Mouse (Mus musculus) forebrain, embryonic 11.5 days (tissue): Measurements from ENCODE around the gene Gm20388. TPM values are rescaled to one million over a fixed set of nuclear protein-coding genes. Genes with fewer than 3 reads are reported as not detected.

Experiments used
- ATAC-seq: fragments of 200-750 bp; cut with Nextera tagmentation; replicated peaks from 2 replicates; pipeline ENCODE4 v1.8.0; 2017; ENCODE audit warnings: moderate TSS enrichment; ENCODE audit not compliant: low FRiP score
- DNase-seq: peaks from one replicate; pipeline ENCODE4 v3.0.0-alpha.2; 2017; ENCODE audit warnings: low spot score
- H3K27ac ChIP-seq: fragments of 300-500 bp; sonication (generic); 2 replicates; pipeline ENCODE4 v1.5.1; 2014; ENCODE audit warnings: low read depth, low read length
- H3K27me3 ChIP-seq: fragments of 300-500 bp; sonication (generic); 2 replicates; pipeline ENCODE4 v1.6.1; 2014; ENCODE audit warnings: mild to moderate bottlenecking, low read length, mixed read lengths; ENCODE audit not compliant: control insufficient read depth, insufficient read depth
- H3K36me3 ChIP-seq: fragments of 300-500 bp; sonication (generic); 2 replicates; pipeline ENCODE4 v1.6.1; 2014; ENCODE audit warnings: mild to moderate bottlenecking, low read length, moderate library complexity, mixed read lengths; ENCODE audit not compliant: control insufficient read depth, insufficient read depth
- H3K4me1 ChIP-seq: fragments of 300-500 bp; sonication (generic); replicated peaks from 2 replicates; pipeline ENCODE4 v1.6.1; 2014; ENCODE audit warnings: low read length, mixed read lengths; ENCODE audit not compliant: control insufficient read depth, insufficient read depth
- H3K4me2 ChIP-seq: fragments of 300-500 bp; sonication (generic); 2 replicates; pipeline ENCODE4 v1.6.1; 2014; ENCODE audit warnings: low read depth, mild to moderate bottlenecking, low read length, moderate library complexity, mixed read lengths; ENCODE audit not compliant: severe bottlenecking
- H3K4me3 ChIP-seq: fragments of 300-500 bp; sonication (generic); 2 replicates; pipeline ENCODE4 v1.5.1; 2014; ENCODE audit warnings: low read depth, low read length
- H3K9ac ChIP-seq: fragments of 300-500 bp; sonication (generic); 2 replicates; pipeline ENCODE4 v1.6.1; 2014; ENCODE audit warnings: low read length
- H3K9me3 ChIP-seq: fragments of 300-500 bp; sonication (generic); 2 replicates; pipeline ENCODE4 v1.6.1; 2016; ENCODE audit warnings: low read length, mixed read lengths; ENCODE audit not compliant: control insufficient read depth
- WGBS: fragments of 180-500 bp; shearing (Covaris S2); extraction: QIAGEN DNeasy Blood & Tissue Kit; methylation state at CpG from one replicate; pipeline ENCODE4 v1.1.7; 2014; 5-methylcytosine and 5-hydroxymethylcytosine counted together
- polyA plus RNA-seq: library from polyadenylated mRNA; unstranded; fragments of >200 nt; fragmentation: Nextera tagmentation; extraction: Ambion mirVana; gene quantifications from 2 replicates; pipeline ENCODE4 v1.2.1, GENCODE M21; 2014

The Gm20388 gene
- polyA plus RNA-seq, 1 experiment from 2014 or later: not detected

- no peaks in the 10 kb centered on the region for H3K9me3 ChIP-seq
- H3K9ac ChIP-seq: no peak overlapping the region
- ATAC-seq (no peak), DNase-seq (no peak)
- no peaks in the 10 kb centered on the region for H3K27me3 ChIP-seq
- H3K36me3 ChIP-seq: no peaks in the 10 kb centered on the region
- H3K27ac ChIP-seq: no peak overlapping the region
- WGBS: 65% methylated on average over 9 of the region's 9 CpGs
- no peaks in the 10 kb centered on the region for H3K4me1 ChIP-seq
- H3K4me2 ChIP-seq: no peak overlapping the region
- no peak overlapping the region for H3K4me3 ChIP-seq
These were observed 91.7 kb downstream of the Gm20388 start for GRCm38 (mm10) chr8:120002348-120002747.

DNA sequence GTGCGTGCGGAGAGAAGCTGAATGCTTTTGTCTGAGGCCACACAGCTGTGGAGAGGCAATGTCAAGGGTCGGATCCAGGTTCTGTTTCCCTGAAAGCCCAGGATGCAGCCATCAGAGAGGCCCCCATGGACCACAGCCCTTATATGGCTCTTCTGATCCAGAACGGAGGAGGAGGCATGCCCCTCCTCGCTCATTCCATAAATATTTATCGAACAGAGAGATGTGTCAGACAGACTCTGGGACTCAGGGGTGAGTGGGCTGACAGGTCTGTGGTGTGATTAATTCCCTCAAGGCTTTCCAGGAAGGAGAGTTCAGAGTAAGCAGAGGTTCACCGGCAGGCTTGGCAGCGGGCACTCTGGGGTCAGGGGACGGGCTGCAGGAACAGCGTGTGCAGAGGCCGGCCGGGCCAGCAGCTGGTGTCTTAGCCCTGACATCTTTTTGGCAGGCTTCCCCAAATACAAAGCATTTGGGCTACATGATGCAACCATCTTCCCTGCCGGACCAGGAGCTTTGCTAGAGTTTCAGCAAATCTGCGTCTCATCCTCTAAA lies 93.6 kb downstream of the Gm20388 start:
- no peaks in the 10 kb centered on the region for H3K4me1 ChIP-seq
- ATAC-seq (no peak), DNase-seq (no peak)
- H3K36me3 ChIP-seq: no peaks in the 10 kb centered on the region
- WGBS: 70% methylated on average over 14 of the region's 14 CpGs
- no peaks in the 10 kb centered on the region for H3K9me3 ChIP-seq
- H3K4me2 ChIP-seq: no peak overlapping the region
- no peak overlapping the region for H3K9ac ChIP-seq
- H3K27ac ChIP-seq: no peak overlapping the region
- H3K4me3 ChIP-seq: no peak overlapping the region
- no peaks in the 10 kb centered on the region for H3K27me3 ChIP-seq

DNA sequence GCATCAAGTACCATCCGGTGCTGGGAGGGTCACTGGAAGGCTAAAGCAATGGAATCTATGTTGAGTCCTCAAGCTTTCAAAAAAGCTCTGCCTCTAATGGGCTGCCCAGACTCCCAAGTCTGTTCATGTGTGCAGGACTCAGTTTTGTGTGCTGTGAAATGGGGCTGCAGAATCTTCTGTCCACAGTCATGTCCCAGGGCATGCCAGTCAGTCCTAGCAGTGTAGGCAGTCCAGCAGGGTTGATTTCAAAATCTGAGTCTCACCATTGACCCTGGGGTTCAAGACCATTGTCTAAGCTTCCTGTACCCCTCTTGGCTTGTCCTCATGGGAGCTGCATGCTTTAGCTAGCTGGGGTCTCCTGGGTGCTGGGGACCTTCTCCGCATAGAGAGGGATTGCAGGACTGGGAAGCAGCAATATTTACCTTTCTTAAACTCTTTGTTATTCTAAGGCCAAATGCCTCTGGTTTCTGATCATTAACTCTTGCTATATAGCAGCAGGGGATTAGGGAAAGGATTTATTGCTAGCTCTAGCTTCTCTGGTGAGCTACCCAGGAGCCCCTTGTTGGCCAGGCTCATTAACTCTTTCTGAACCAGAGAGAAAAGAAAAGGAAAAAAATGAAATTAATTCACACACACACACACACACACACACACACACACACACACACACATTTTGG lies 94.2 kb downstream of the Gm20388 start:
- Histone ChIP-seq H3K9ac (no peak overlapping the region), H3K4me1 (no peaks in the 10 kb centered on the region), H3K27ac (no peak overlapping the region), H3K4me2 (no peak overlapping the region), H3K27me3 (no peaks in the 10 kb centered on the region), H3K9me3 (no peaks in the 10 kb centered on the region), H3K4me3 (no peak overlapping the region), H3K36me3 (no peaks in the 10 kb centered on the region)
- DNase-seq (no peak), ATAC-seq (no peak)
- WGBS: 57% methylated on average over 2 of the region's 2 CpGs

DNA sequence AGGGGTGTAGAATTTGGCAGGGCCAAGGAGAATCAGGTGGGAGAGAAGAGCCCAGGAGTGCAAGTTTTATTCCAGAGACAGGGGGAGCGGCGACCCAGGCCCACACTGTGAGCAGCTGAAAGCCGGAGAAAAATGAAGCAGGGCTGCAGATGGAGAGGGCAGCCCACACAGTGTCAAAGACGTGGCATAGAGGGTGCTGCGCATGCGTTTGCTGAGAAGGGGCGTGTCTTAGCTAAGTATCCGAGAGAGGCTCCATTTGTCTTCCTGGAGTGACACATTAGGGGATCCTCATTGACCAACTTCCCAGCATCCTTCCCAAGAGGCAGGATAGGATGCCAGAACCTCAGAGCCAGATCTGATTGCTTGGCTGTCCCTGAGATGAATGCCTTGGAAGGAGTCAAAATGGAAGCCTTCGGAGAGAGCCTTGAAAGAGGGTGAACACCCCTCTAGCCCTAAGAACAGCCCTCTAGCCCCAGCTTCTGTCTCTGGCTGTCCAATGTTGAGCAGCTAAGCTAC lies 96.1 kb downstream of the Gm20388 start:
- Histone ChIP-seq H3K27me3 (no peaks in the 10 kb centered on the region), H3K4me2 (no peak overlapping the region), H3K36me3 (no peaks in the 10 kb centered on the region), H3K4me1 (no peaks in the 10 kb centered on the region), H3K4me3 (no peak overlapping the region), H3K9ac (no peak overlapping the region), H3K9me3 (no peaks in the 10 kb centered on the region), H3K27ac (no peak overlapping the region)
- 50% methylated on average over 9 of the region's 9 CpGs for WGBS
- ATAC-seq: no peak
- no peak for DNase-seq

DNA sequence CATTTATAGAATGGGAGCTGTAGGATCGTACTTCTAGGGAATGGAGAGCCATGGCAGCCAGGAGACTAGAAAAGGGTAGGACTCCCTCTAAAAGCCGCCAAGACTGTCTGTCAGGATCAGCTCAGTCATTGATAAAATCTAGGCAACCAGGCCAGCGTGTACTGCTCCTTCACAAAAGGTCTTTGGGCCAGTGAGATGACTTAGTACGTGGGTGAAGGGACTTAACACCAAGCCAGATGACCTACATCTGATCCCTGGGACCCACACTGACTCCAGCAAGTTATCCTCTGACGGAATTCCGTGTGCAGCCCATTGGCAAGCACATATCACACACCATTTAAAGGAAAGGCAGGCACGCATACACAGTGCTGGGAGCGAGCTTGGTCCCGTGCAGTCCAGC lies 96.5 kb downstream of the Gm20388 start:
- H3K9me3 ChIP-seq: no peaks in the 10 kb centered on the region
- H3K4me1 ChIP-seq: no peaks in the 10 kb centered on the region
- ATAC-seq (no peak), DNase-seq (no peak)
- H3K27me3 ChIP-seq: no peaks in the 10 kb centered on the region
- WGBS: 81% methylated on average over 9 of the region's 9 CpGs
- H3K4me3 ChIP-seq: no peak overlapping the region
- H3K36me3 ChIP-seq: no peaks in the 10 kb centered on the region
- no peak overlapping the region for H3K27ac ChIP-seq
- no peak overlapping the region for H3K4me2 ChIP-seq
- H3K9ac ChIP-seq: no peak overlapping the region

DNA sequence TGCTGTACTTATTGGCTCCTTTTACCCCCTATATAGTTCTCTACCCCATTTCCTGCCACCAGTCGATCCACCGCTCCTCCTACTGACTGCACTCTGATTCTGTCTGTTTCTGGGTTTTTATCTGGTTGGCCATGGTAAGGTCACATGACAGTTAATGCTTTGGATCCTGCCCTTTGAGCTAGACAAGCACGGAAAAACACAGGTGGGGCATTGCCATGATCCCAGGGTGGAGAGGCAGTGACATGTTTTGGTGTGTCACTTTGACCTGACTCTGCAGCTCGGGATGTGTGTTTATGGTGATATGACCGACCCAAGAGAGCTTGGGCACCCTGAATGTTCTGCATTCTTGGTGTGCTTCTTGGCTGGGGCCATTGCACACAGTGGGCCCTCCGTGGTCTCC lies 98.6 kb downstream of the Gm20388 start:
- Histone ChIP-seq H3K27me3 (no peaks in the 10 kb centered on the region), H3K36me3 (no peaks in the 10 kb centered on the region), H3K4me2 (no peak overlapping the region), H3K9ac (no peak overlapping the region), H3K27ac (no peak overlapping the region), H3K4me3 (no peak overlapping the region), H3K9me3 (no peaks in the 10 kb centered on the region), H3K4me1 (no peaks in the 10 kb centered on the region)
- WGBS: 73% methylated on average over 6 of the region's 6 CpGs
- ATAC-seq (no peak), DNase-seq (no peak)

DNA sequence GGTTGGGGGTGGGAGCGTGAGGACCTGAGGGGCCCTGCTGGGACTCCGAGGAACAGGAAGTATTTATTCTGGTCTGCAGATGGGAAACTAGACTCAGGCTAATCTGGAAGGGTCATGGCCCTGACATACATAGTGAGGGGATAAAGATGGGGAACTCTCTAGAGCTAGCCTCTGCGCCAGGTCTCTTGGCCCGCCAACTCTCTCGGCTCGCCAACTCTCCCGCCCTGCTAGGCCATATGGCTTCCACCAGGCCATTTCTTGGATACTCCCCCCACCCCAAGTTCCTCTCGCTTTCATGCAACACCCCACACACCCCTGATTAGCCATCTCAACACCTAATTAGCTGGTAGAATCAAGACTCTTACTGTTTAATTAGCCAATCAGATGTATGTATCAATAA lies 101.8 kb downstream of the Gm20388 start:
- Histone ChIP-seq H3K4me3 (no peak overlapping the region), H3K4me1 (no peaks in the 10 kb centered on the region), H3K27me3 (no peaks in the 10 kb centered on the region), H3K9ac (no peak overlapping the region), H3K36me3 (no peaks in the 10 kb centered on the region), H3K9me3 (no peaks in the 10 kb centered on the region), H3K27ac (no peak overlapping the region), H3K4me2 (no peak overlapping the region)
- no peak for ATAC-seq
- 88% methylated on average over 8 of the region's 8 CpGs for WGBS
- no peak for DNase-seq

- Histone ChIP-seq H3K4me3 (no peak overlapping the region), H3K27me3 (no peaks in the 10 kb centered on the region), H3K9me3 (no peaks in the 10 kb centered on the region), H3K36me3 (no peaks in the 10 kb centered on the region), H3K27ac (no peak overlapping the region), H3K4me2 (no peak overlapping the region), H3K9ac (no peak overlapping the region), H3K4me1 (no peaks in the 10 kb centered on the region)
- WGBS: 29% methylated on average over 9 of the region's 9 CpGs
- DNase-seq (no peak), ATAC-seq (peak; percentile 67)
These were observed 102.3 kb downstream of the Gm20388 start for GRCm38 (mm10) chr8:120012927-120013326.
